Mouse (Mus musculus): ENCODE measurements at regions not wholly inside any gene's neighbourhood (a gene's known extent, or its start where the extent isn't known, plus 50 kb on each side); places are given as distances from the start of the nearest gene placed in this dataset.

DNA sequence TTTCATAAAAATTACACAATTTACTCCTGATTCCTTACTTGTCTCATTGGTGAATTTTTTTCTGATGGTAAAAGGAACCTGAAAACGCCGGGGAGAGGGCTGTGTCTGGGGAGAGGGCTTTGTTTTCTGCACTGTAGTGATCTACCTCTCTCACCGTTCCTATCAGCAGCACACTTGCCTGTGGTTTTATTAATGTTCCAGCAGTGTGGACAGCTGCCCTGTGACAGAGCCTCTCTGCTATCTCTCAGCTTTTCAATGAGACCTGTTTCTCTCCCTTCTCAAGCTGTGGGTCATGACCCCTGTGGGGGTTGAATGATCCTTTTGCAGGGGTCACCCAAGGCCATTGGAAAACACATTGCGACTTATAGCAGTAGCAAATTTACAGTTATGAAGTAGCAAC is 68.2 kb downstream of the Cd24a start:
- TF ChIP-seq EP300 (IDR thresholded peaks at IDR 0.05; ENCODE audit: low read depth) (peak; percentile 78), CTCF (IDR thresholded peaks at IDR 0.05; ENCODE audit: low read depth) (no peak)
